In genomic region chr9:45675931-45676330, GRCm38 (mm10) we compare ENCODE assay signal across 10 mouse cellular contexts.
DNase-seq lines count a peak whose midpoint lies in the region; ATAC-seq lines count a peak whose summit lies in the region.
"Had no signal": no experiment of that assay in that cellular context is flagged by ENCODE, and none has a peak within 500 bp of the region (broad histone marks: within the 10 kb centered on the region; RNA-seq: fewer than 3 reads in every experiment).

No protein-coding gene starts in this region.

- no peaks in the 10 kb centered on the region for H3K36me3 ChIP-seq in embryonic facial prominence, embryonic 15.5 days
- no peaks in the 10 kb centered on the region for H3K36me3 ChIP-seq in forebrain, embryonic 12.5 days (replicated peaks)
- H3K36me3 ChIP-seq in hindbrain, embryonic 16.5 days (ENCODE audit: control insufficient read depth, insufficient read depth, low read length): no peaks in the 10 kb centered on the region
- no peaks in the 10 kb centered on the region for H3K36me3 ChIP-seq in neural tube, embryonic 14.5 days (ENCODE audit: control insufficient read depth, insufficient read depth, low read length)
- H3K36me3 ChIP-seq in intestine, embryonic 15.5 days: no peaks in the 10 kb centered on the region
- H3K36me3 ChIP-seq: lung, embryonic 15.5 days had no signal

- no peak for ATAC-seq in embryonic facial prominence, embryonic 15.5 days (ENCODE audit: insufficient number of reproducible peaks, low FRiP score, low TSS enrichment, low read depth)
- ATAC-seq in forebrain, embryonic 12.5 days (ENCODE audit: low FRiP score): no peak
- ATAC-seq in hindbrain, embryonic 16.5 days: peak; percentile 2; the same call in 1 of the 2 replicates
- no peak for ATAC-seq in neural tube, embryonic 14.5 days (ENCODE audit: low read depth)
- no peak for ATAC-seq in intestine, embryonic 15.5 days

- H3K27ac ChIP-seq in embryonic facial prominence, embryonic 15.5 days (replicated peaks): peak overlapping the region; percentile 87; the same call in 1 of the 2 replicates
- peak overlapping the region; percentile 93 for H3K27ac ChIP-seq in forebrain, embryonic 12.5 days
- H3K27ac ChIP-seq in hindbrain, embryonic 16.5 days (ENCODE audit: low read depth, low read length): peak overlapping the region; percentile 82
- peak overlapping the region; percentile 84 for H3K27ac ChIP-seq in neural tube, embryonic 14.5 days (ENCODE audit: low read depth, low read length)
- no peak overlapping the region for H3K27ac ChIP-seq in intestine, embryonic 15.5 days
- H3K27ac ChIP-seq: lung, embryonic 15.5 days had no signal

- 71% methylated on average over 9 of the region's 9 CpGs for WGBS in embryonic facial prominence, embryonic 15.5 days
- 82% methylated on average over 9 of the region's 9 CpGs for WGBS in forebrain, embryonic 12.5 days
- 38% methylated on average over 9 of the region's 9 CpGs for WGBS in hindbrain, embryonic 16.5 days
- WGBS in neural tube, embryonic 14.5 days: 57% methylated on average over 9 of the region's 9 CpGs
- WGBS in intestine, embryonic 15.5 days: 80% methylated on average over 9 of the region's 9 CpGs

- no peak overlapping the region for H3K4me3 ChIP-seq in embryonic facial prominence, embryonic 15.5 days (replicated peaks)
- H3K4me3 ChIP-seq in forebrain, embryonic 12.5 days (replicated peaks): no peak overlapping the region
- H3K4me3 ChIP-seq in hindbrain, embryonic 16.5 days (ENCODE audit: low read length): no peak overlapping the region
- H3K4me3 ChIP-seq in neural tube, embryonic 14.5 days (ENCODE audit: low read depth, low read length): no peak overlapping the region
- no peak overlapping the region for H3K4me3 ChIP-seq in intestine, embryonic 15.5 days (replicated peaks)
- H3K4me3 ChIP-seq: lung, embryonic 15.5 days had no signal

- DNase-seq in spleen, adult 18-20 months: no peak
- DNase-seq in layer of hippocampus, postnatal 36 days: no peak
- DNase-seq: adrenal gland, adult 8-10 months; kidney, adult 2 months had no signal

- H3K9ac ChIP-seq in embryonic facial prominence, embryonic 15.5 days: no peak overlapping the region
- no peak overlapping the region for H3K9ac ChIP-seq in forebrain, embryonic 12.5 days
- H3K9ac ChIP-seq in hindbrain, embryonic 16.5 days (ENCODE audit: low read depth, low read length): no peak overlapping the region; the same call in 1 of the 2 replicates
- no peak overlapping the region for H3K9ac ChIP-seq in neural tube, embryonic 14.5 days (replicated peaks; ENCODE audit: low read depth, low read length)
- H3K9ac ChIP-seq in intestine, embryonic 15.5 days: no peak overlapping the region
- H3K9ac ChIP-seq: lung, embryonic 15.5 days had no signal

- H3K9me3 ChIP-seq in embryonic facial prominence, embryonic 15.5 days (replicated peaks): no peaks in the 10 kb centered on the region
- no peaks in the 10 kb centered on the region for H3K9me3 ChIP-seq in forebrain, embryonic 12.5 days
- no peaks in the 10 kb centered on the region for H3K9me3 ChIP-seq in hindbrain, embryonic 16.5 days (ENCODE audit: control insufficient read depth, low read length)
- H3K9me3 ChIP-seq in neural tube, embryonic 14.5 days (ENCODE audit: control insufficient read depth, low read length): no peaks in the 10 kb centered on the region
- H3K9me3 ChIP-seq in intestine, embryonic 15.5 days: no peaks in the 10 kb centered on the region
- H3K9me3 ChIP-seq: lung, embryonic 15.5 days had no signal

- peaks cover 30% of the 10 kb centered on the region for H3K4me1 ChIP-seq in embryonic facial prominence, embryonic 15.5 days
- peaks cover 55% of the 10 kb centered on the region for H3K4me1 ChIP-seq in forebrain, embryonic 12.5 days
- H3K4me1 ChIP-seq in hindbrain, embryonic 16.5 days (ENCODE audit: control insufficient read depth, insufficient read depth, low read depth, low read length): peaks cover 42% of the 10 kb centered on the region
- peaks cover 38% of the 10 kb centered on the region for H3K4me1 ChIP-seq in neural tube, embryonic 14.5 days (ENCODE audit: control insufficient read depth, insufficient read depth, low read length)
- H3K4me1 ChIP-seq in intestine, embryonic 15.5 days (replicated peaks): peaks cover 17% of the 10 kb centered on the region

- no peak overlapping the region for H3K4me2 ChIP-seq in embryonic facial prominence, embryonic 15.5 days (replicated peaks)
- peak overlapping the region; percentile 30; the same call in 1 of the 2 replicates for H3K4me2 ChIP-seq in forebrain, embryonic 12.5 days
- no peak overlapping the region for H3K4me2 ChIP-seq in hindbrain, embryonic 16.5 days (ENCODE audit: low read length)
- no peak overlapping the region for H3K4me2 ChIP-seq in neural tube, embryonic 14.5 days (ENCODE audit: low read depth, low read length)
- no peak overlapping the region for H3K4me2 ChIP-seq in intestine, embryonic 15.5 days (replicated peaks)
- H3K4me2 ChIP-seq: lung, embryonic 15.5 days had no signal

- H3K27me3 ChIP-seq in embryonic facial prominence, embryonic 15.5 days: no peaks in the 10 kb centered on the region
- no peaks in the 10 kb centered on the region for H3K27me3 ChIP-seq in forebrain, embryonic 12.5 days
- no peaks in the 10 kb centered on the region for H3K27me3 ChIP-seq in hindbrain, embryonic 16.5 days (replicated peaks; ENCODE audit: control insufficient read depth, insufficient read depth, low read length)
- H3K27me3 ChIP-seq in neural tube, embryonic 14.5 days (ENCODE audit: control insufficient read depth, insufficient read depth, low read length): no peaks in the 10 kb centered on the region
- H3K27me3 ChIP-seq in intestine, embryonic 15.5 days (replicated peaks): no peaks in the 10 kb centered on the region
- H3K27me3 ChIP-seq: lung, embryonic 15.5 days had no signal
